Mouse (Mus musculus): ENCODE measurements around the gene Mat1a.

DNA sequence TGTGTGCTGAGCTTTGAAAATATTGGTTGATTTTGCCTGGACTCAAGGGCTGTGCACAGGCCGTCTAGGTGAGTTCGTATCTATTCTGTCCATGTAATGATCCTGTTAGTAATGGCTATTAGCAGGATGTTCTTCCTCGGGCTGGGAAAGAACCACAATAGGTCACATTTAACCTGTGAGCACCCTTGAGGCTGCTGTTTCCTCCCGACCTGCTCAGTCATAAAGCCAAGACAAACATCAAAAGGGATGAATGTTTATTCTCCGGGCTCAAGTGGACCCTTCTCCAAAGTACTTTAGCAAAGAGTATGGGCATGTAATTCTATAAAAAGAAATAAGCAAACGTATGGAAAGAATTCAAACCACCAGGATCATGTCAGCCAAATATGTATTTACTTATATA, 41.2 kb downstream of the Mat1a start:
- TF ChIP-seq POLR2AphosphoS5 (IDR thresholded peaks at IDR 0.05; ENCODE audit: borderline replicate concordance, low read depth, low read length) (no peak), KAT2A (conservative IDR thresholded peaks at IDR 0.05; ENCODE audit: low read depth, low read length) (no peak), ZNF384 (IDR thresholded peaks at IDR 0.05; ENCODE audit: low read depth, low read length) (no peak), CTCF (IDR thresholded peaks at IDR 0.05 in 2 of 3, conservative IDR thresholded peaks at IDR 0.05 in 1 of 3; ENCODE audit: control insufficient read depth in 1 of 3, insufficient read depth in 1 of 3, low read depth in 2 of 3, low read length in 3 of 3, poor library complexity in 1 of 3, severe bottlenecking in 1 of 3) (no peak), EP300 (IDR thresholded peaks at IDR 0.05; ENCODE audit: low read depth in 1 of 2, low read length in 2 of 2) (no peak), JUND (IDR thresholded peaks at IDR 0.05; ENCODE audit: low read depth, low read length) (no peak), GATA1 (IDR thresholded peaks at IDR 0.05; ENCODE audit: low read depth, low read length) (no peak), ZKSCAN1 (IDR thresholded peaks at IDR 0.05; ENCODE audit: low read depth, low read length) (no peak), TCF12 (IDR thresholded peaks at IDR 0.05; ENCODE audit: low read depth, low read length) (no peak), ZC3H11A (IDR thresholded peaks at IDR 0.05; ENCODE audit: low read depth, low read length) (no peak), POLR2AphosphoS2 (IDR thresholded peaks at IDR 0.05; ENCODE audit: low read length) (no peak), USF1 (IDR thresholded peaks at IDR 0.05; ENCODE audit: low read depth, low read length) (no peak), POLR2A (IDR thresholded peaks at IDR 0.05; ENCODE audit: control insufficient read depth in 1 of 2, insufficient read depth in 1 of 2, low read depth in 1 of 2, low read length in 2 of 2, poor library complexity in 1 of 2) (no peak)

All from MEL (cell line).